Mouse (Mus musculus) heart, embryonic 16.5 days (tissue): ENCODE data around the gene Zbtb43. TPM values are rescaled to one million over a fixed set of nuclear protein-coding genes. Genes with fewer than 3 reads are reported as not detected.
A peak's percentile ranks its signal among the peaks of the same experiment; 100 is the strongest.

Source experiments
- ATAC-seq: fragments of 200-750 bp; cut with Nextera tagmentation; replicated peaks from 2 replicates; pipeline ENCODE4 v1.8.0; 2017; ENCODE audit warnings: moderate number of reproducible peaks; ENCODE audit not compliant: insufficient read depth, low FRiP score; ENCODE audit errors: extremely low read depth
- H3K27ac ChIP-seq: fragments of 300-500 bp; sonication (generic); 2 replicates; pipeline ENCODE4 v1.5.1; 2014; ENCODE audit warnings: mild to moderate bottlenecking, low read length, control low read depth, moderate library complexity
- H3K27me3 ChIP-seq: fragments of 300-500 bp; sonication (generic); 2 replicates; pipeline ENCODE4 v1.6.1; 2014; ENCODE audit warnings: low read length, mixed read lengths; ENCODE audit not compliant: control insufficient read depth, insufficient read depth
- H3K36me3 ChIP-seq: fragments of 300-500 bp; sonication (generic); 2 replicates; pipeline ENCODE4 v1.6.1; 2014; ENCODE audit not compliant: control insufficient read depth, insufficient read depth
- H3K4me1 ChIP-seq: fragments of 300-500 bp; sonication (generic); 2 replicates; pipeline ENCODE4 v1.6.1; 2014; ENCODE audit warnings: low read length, mixed read lengths; ENCODE audit not compliant: control insufficient read depth, insufficient read depth
- H3K4me2 ChIP-seq: fragments of 300-500 bp; sonication (generic); 2 replicates; pipeline ENCODE4 v1.6.1; 2014; ENCODE audit warnings: low read depth, mild to moderate bottlenecking, control low read depth, low read length
- H3K4me3 ChIP-seq: fragments of 300-500 bp; sonication (generic); 2 replicates; pipeline ENCODE4 v1.5.1; 2014; ENCODE audit warnings: mild to moderate bottlenecking, control low read depth, low read length
- H3K9ac ChIP-seq: fragments of 300-500 bp; sonication (generic); 2 replicates; pipeline ENCODE4 v1.6.1; 2014; ENCODE audit warnings: low read length, control low read depth
- H3K9me3 ChIP-seq: fragments of 300-500 bp; sonication (generic); replicated peaks from 2 replicates; pipeline ENCODE4 v1.6.1; 2016; ENCODE audit warnings: low read length; ENCODE audit not compliant: control insufficient read depth
- WGBS: fragments of 180-500 bp; shearing (Covaris S2); extraction: QIAGEN DNeasy Blood & Tissue Kit; methylation state at CpG from one replicate; pipeline ENCODE4 v1.1.7; 2014; 5-methylcytosine and 5-hydroxymethylcytosine counted together
- polyA plus RNA-seq: library from polyadenylated mRNA; unstranded; fragments of >200 nt; fragmentation: Nextera tagmentation; extraction: Ambion mirVana; gene quantifications from 2 replicates; pipeline ENCODE4 v1.2.1, GENCODE M21; 2015

The Zbtb43 gene
- polyA plus RNA-seq, 1 experiment from 2014 or later = 13.3 TPM

GRCm38 (mm10) chr2:33459660-33460059 lies 8.7 kb downstream of the Zbtb43 start:
- H3K9me3 ChIP-seq = no peaks in the 10 kb centered on the region
- H3K4me2 ChIP-seq = no peak overlapping the region
- no peak for ATAC-seq
- H3K27me3 ChIP-seq = no peaks in the 10 kb centered on the region
- WGBS = 59% methylated on average over 4 of the region's 4 CpGs
- H3K4me1 ChIP-seq = no peaks in the 10 kb centered on the region
- no peak overlapping the region for H3K27ac ChIP-seq
- no peak overlapping the region for H3K4me3 ChIP-seq
- H3K9ac ChIP-seq = no peak overlapping the region
- H3K36me3 ChIP-seq = peaks cover 35% of the 10 kb centered on the region

DNA sequence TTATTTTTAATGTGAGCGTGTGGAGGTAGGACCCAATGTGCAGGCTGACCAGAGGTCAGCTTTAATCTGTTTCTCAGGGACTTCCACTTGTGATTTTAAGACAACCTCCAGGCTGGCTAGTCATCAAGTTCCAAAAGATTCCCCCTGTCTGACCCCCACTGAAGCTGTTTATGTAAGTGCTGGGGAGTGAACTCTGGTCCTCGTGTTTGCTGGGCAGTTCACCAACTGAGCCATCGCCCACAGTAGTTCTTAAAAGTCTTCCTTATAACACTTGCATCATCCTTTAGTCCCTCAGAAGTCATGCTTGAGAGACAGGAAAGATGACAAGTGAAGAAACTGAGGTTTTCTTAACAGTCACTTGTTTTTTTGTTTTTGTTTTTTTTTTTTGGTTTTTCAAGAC lies 11.7 kb downstream of the Zbtb43 start:
- peaks cover 36% of the 10 kb centered on the region for H3K36me3 ChIP-seq
- no peak overlapping the region for H3K4me3 ChIP-seq
- 67% methylated on average over 3 of the region's 3 CpGs for WGBS
- no peak overlapping the region for H3K4me2 ChIP-seq
- H3K9me3 ChIP-seq = no peaks in the 10 kb centered on the region
- ATAC-seq = no peak
- H3K27ac ChIP-seq = no peak overlapping the region
- peaks cover 18% of the 10 kb centered on the region for H3K4me1 ChIP-seq
- no peaks in the 10 kb centered on the region for H3K27me3 ChIP-seq
- H3K9ac ChIP-seq = no peak overlapping the region

GRCm38 (mm10) chr2:33456242-33456641 lies 12.1 kb downstream of the Zbtb43 start:
- Histone ChIP-seq H3K9ac (no peak overlapping the region), H3K9me3 (no peaks in the 10 kb centered on the region), H3K27me3 (no peaks in the 10 kb centered on the region), H3K36me3 (peaks cover 35% of the 10 kb centered on the region), H3K4me2 (no peak overlapping the region), H3K4me3 (no peak overlapping the region), H3K27ac (no peak overlapping the region), H3K4me1 (peaks cover 18% of the 10 kb centered on the region)
- 91% methylated on average over 5 of the region's 5 CpGs for WGBS
- ATAC-seq = no peak

DNA sequence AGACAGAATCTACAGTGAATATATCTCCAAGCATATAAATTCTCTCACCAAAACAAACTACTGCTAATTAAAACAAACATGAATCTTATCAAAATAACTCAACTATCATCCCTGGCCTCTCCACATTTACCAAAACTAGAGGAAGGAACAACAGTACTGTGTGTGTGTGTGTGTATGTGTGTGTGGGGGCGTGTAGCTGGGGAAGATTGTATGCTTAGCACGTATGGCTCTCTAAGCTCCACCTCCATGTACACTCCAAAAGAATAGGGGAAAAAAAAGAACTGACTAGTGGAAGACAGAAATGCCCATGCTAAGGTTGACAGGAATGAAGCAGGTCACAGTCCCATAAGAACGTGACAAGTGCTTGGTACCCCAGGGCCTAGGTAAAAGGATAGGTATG lies 13.0 kb downstream of the Zbtb43 start:
- no peak overlapping the region for H3K4me3 ChIP-seq
- no peak overlapping the region for H3K4me2 ChIP-seq
- no peak overlapping the region for H3K27ac ChIP-seq
- peaks cover 36% of the 10 kb centered on the region for H3K36me3 ChIP-seq
- H3K27me3 ChIP-seq = no peaks in the 10 kb centered on the region
- H3K9me3 ChIP-seq = no peaks in the 10 kb centered on the region
- H3K4me1 ChIP-seq = peaks cover 18% of the 10 kb centered on the region
- ATAC-seq = no peak
- H3K9ac ChIP-seq = no peak overlapping the region
- WGBS = 69% methylated on average over 3 of the region's 3 CpGs

- Histone ChIP-seq H3K27me3 (no peaks in the 10 kb centered on the region), H3K4me1 (peaks cover 18% of the 10 kb centered on the region), H3K4me2 (no peak overlapping the region), H3K9ac (no peak overlapping the region), H3K9me3 (no peaks in the 10 kb centered on the region), H3K27ac (no peak overlapping the region), H3K4me3 (no peak overlapping the region), H3K36me3 (peaks cover 36% of the 10 kb centered on the region)
- WGBS = 89% methylated on average over 8 of the region's 8 CpGs
- ATAC-seq = no peak
Observed at GRCm38 (mm10) chr2:33454816-33455215, 13.5 kb downstream of the Zbtb43 start.

DNA sequence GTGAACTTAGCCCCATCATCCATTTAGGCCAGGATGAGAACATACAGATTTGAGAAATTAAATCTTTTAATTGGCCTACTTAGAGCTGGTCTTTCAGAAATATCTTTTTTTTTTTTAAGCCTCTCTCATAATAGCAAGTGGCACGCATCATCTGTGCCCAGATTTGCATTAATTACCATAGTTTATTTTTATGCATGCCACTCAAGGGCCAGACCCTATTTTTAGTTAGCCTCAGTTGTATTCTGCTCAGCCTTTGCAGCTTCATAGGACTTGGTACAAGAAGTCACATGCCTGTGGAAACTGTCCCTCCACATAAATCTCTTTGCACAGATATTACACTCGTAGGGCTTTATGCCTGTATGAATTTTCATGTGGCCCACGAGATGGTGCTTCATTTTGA lies 14.9 kb downstream of the Zbtb43 start:
- Histone ChIP-seq H3K4me1 (peaks cover 18% of the 10 kb centered on the region), H3K4me2 (no peak overlapping the region), H3K27me3 (no peaks in the 10 kb centered on the region), H3K9me3 (no peaks in the 10 kb centered on the region), H3K4me3 (no peak overlapping the region), H3K9ac (no peak overlapping the region), H3K36me3 (peaks cover 33% of the 10 kb centered on the region), H3K27ac (no peak overlapping the region)
- ATAC-seq = no peak
- WGBS = 80% methylated on average over 3 of the region's 3 CpGs

- Histone ChIP-seq H3K27ac (peak overlapping the region; percentile 69), H3K9ac (no peak overlapping the region), H3K36me3 (peaks cover 33% of the 10 kb centered on the region), H3K4me2 (no peak overlapping the region), H3K4me3 (no peak overlapping the region), H3K9me3 (no peaks in the 10 kb centered on the region), H3K27me3 (no peaks in the 10 kb centered on the region), H3K4me1 (peaks cover 18% of the 10 kb centered on the region)
- 86% methylated on average over 5 of the region's 5 CpGs for WGBS
- ATAC-seq = no peak
Observed at GRCm38 (mm10) chr2:33452721-33453120, 15.6 kb downstream of the Zbtb43 start.

- Histone ChIP-seq H3K27ac (peak overlapping the region; percentile 69), H3K4me1 (peaks cover 18% of the 10 kb centered on the region), H3K4me2 (no peak overlapping the region), H3K9me3 (no peaks in the 10 kb centered on the region), H3K36me3 (peaks cover 33% of the 10 kb centered on the region), H3K9ac (no peak overlapping the region), H3K4me3 (no peak overlapping the region), H3K27me3 (no peaks in the 10 kb centered on the region)
- WGBS = 22% methylated on average over 4 of the region's 4 CpGs
- ATAC-seq = peak; percentile 52
Observed at GRCm38 (mm10) chr2:33452140-33452539, 16.2 kb downstream of the Zbtb43 start.

GRCm38 (mm10) chr2:33451038-33451978 lies 17.1 kb downstream of the Zbtb43 start:
- peaks cover 31% of the 10 kb centered on the region for H3K36me3 ChIP-seq
- ATAC-seq = no peak
- H3K9ac ChIP-seq = no peak overlapping the region
- no peaks in the 10 kb centered on the region for H3K9me3 ChIP-seq
- no peak overlapping the region for H3K27ac ChIP-seq
- 63% methylated on average over 11 of the region's 11 CpGs for WGBS
- H3K4me2 ChIP-seq = no peak overlapping the region
- no peak overlapping the region for H3K4me3 ChIP-seq
- peaks cover 18% of the 10 kb centered on the region for H3K4me1 ChIP-seq
- no peaks in the 10 kb centered on the region for H3K27me3 ChIP-seq
